Mouse (Mus musculus) neural tube, embryonic 14.5 days (tissue): ENCODE results near the gene Vmn1r226. TPM values are rescaled to one million over a fixed set of nuclear protein-coding genes. Genes with fewer than 3 reads are reported as not detected.

ENCODE experiments used
- ATAC-seq: fragments of 200-750 bp; cut with Nextera tagmentation; 2 replicates; pipeline ENCODE4 v1.8.0; 2017; ENCODE audit warnings: low read depth, mild to moderate bottlenecking, moderate TSS enrichment, moderate library complexity
- H3K27ac ChIP-seq: fragments of 300-500 bp; sonication (generic); 2 replicates; pipeline ENCODE4 v1.5.1; 2014; ENCODE audit warnings: low read depth, mild to moderate bottlenecking, control low read depth, low read length, moderate library complexity, mixed read lengths
- H3K27me3 ChIP-seq: fragments of 300-500 bp; sonication (generic); 2 replicates; pipeline ENCODE4 v1.6.1; 2014; ENCODE audit warnings: low read length; ENCODE audit not compliant: control insufficient read depth, insufficient read depth
- H3K36me3 ChIP-seq: fragments of 300-500 bp; sonication (generic); 2 replicates; pipeline ENCODE4 v1.6.1; 2014; ENCODE audit warnings: low read length, mixed read lengths; ENCODE audit not compliant: control insufficient read depth, insufficient read depth
- H3K4me1 ChIP-seq: fragments of 300-500 bp; sonication (generic); 2 replicates; pipeline ENCODE4 v1.6.1; 2014; ENCODE audit warnings: low read length; ENCODE audit not compliant: control insufficient read depth, insufficient read depth
- H3K4me2 ChIP-seq: fragments of 300-500 bp; sonication (generic); 2 replicates; pipeline ENCODE4 v1.6.1; 2014; ENCODE audit warnings: mild to moderate bottlenecking, low read depth, low read length, control low read depth
- H3K4me3 ChIP-seq: fragments of 300-500 bp; sonication (generic); 2 replicates; pipeline ENCODE4 v1.5.1; 2014; ENCODE audit warnings: low read depth, low read length, control low read depth, mixed read lengths
- H3K9ac ChIP-seq: fragments of 300-500 bp; sonication (generic); replicated peaks from 2 replicates; pipeline ENCODE4 v1.6.1; 2014; ENCODE audit warnings: low read depth, mild to moderate bottlenecking, control low read depth, low read length, mixed read lengths
- H3K9me3 ChIP-seq: fragments of 300-500 bp; sonication (generic); 2 replicates; pipeline ENCODE4 v1.6.1; 2016; ENCODE audit warnings: low read length; ENCODE audit not compliant: control insufficient read depth
- WGBS: fragments of 180-500 bp; shearing (Covaris S2); extraction: QIAGEN DNeasy Blood & Tissue Kit; methylation state at CpG from one replicate; pipeline ENCODE4 v1.1.7; 2014; 5-methylcytosine and 5-hydroxymethylcytosine counted together
- polyA plus RNA-seq: library from polyadenylated mRNA; unstranded; fragments of >200 nt; fragmentation: Nextera tagmentation; extraction: Ambion mirVana; gene quantifications from 2 replicates; pipeline ENCODE4 v1.2.1, GENCODE M21; 2014

The Vmn1r226 gene
- polyA plus RNA-seq: not detected in 2 replicates

DNA sequence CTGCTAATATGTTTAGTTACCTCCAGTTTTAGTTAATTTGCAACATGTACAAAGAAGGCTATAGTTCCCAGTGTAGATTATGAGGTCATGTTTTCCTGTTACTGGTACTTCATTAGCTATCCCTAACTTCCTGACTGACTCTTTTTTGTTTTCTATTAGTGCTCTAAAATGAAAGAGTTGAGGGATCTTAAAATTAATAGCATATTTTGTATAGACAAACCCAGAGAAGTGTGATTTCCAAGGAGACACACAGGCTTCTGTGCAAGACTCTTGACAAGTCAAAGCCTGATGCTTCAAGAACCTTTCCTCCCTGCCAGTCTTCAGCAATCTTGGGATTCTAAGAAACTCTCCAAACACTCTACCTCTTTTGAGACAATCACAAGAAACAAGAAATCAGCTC lies at the start of gene Vmn1r226:
Vmn1r226 (plus strand) TSS at position 301 of the 400 bp plus-strand sequence.
- H3K4me2 ChIP-seq: no peak within 1 kb of the TSS
- H3K4me1 ChIP-seq: no peaks in the 10 kb centered on the region
- no peak within 1 kb of the TSS for H3K9ac ChIP-seq
- H3K27ac ChIP-seq: no peak within 1 kb of the TSS
- H3K4me3 ChIP-seq: no peak within 1 kb of the TSS
- no peaks in the 10 kb centered on the region for H3K36me3 ChIP-seq
- no peak for ATAC-seq
- H3K27me3 ChIP-seq: no peaks in the 10 kb centered on the region
- no peaks in the 10 kb centered on the region for H3K9me3 ChIP-seq

DNA sequence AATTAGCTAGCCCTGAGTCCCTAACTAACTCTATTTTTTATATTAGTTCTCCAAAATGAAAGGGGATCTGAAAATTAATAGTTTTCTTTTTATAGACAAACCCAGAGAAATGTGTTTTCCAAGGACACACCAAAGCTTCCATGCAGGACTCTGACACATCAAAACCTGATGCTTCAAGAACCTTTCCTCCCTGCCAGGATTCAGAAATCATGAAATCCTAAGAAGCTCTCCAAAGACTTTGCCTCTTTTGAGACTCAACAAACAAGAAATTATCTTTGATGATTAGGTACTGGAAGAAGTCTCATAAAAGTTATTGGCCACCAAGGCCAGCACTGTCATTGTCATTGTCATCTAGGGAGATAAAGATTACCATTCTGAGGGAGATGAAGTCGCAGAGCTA lies 46.9 kb downstream of the Vmn1r226 start, which contains the start of gene Vmn1r227:
Vmn1r227 (plus strand) TSS at position 301 of the 400 bp plus-strand sequence.
- Histone ChIP-seq H3K9ac (no peak within 1 kb of the TSS), H3K27me3 (no peaks in the 10 kb centered on the region), H3K4me3 (no peak within 1 kb of the TSS), H3K27ac (no peak within 1 kb of the TSS), H3K4me1 (no peaks in the 10 kb centered on the region), H3K9me3 (no peaks in the 10 kb centered on the region; the same call in 1 of the 2 replicates), H3K36me3 (no peaks in the 10 kb centered on the region), H3K4me2 (no peak within 1 kb of the TSS)
- WGBS: 47% methylated on average over 1 of the region's 1 CpGs
- no peak for ATAC-seq

Other genes starting within 250 kb of the Vmn1r226 start
- gene Vmn2r108, start 201.5 kb upstream of the Vmn1r226 start, polyA plus RNA-seq: not detected in 2 replicates
- gene Vmn1r225, start 184.7 kb upstream of the Vmn1r226 start, polyA plus RNA-seq: not detected in 2 replicates
- not detected in 2 replicates for gene Vmn2r109, start 118.1 kb upstream of the Vmn1r226 start, polyA plus RNA-seq
- 0.03 and 0.05 TPM in 2 replicates for gene Vmn2r110, start 86.4 kb upstream of the Vmn1r226 start, polyA plus RNA-seq
- gene Fpr-rs3, start 58.0 kb upstream of the Vmn1r226 start, polyA plus RNA-seq: not detected in 2 replicates
- not detected in 2 replicates for gene Vmn1r227, start 47.0 kb downstream of the Vmn1r226 start, polyA plus RNA-seq
- not detected in 2 replicates for gene Vmn1r228, start 103.3 kb downstream of the Vmn1r226 start, polyA plus RNA-seq
- not detected in 2 replicates for gene Vmn1r229, start 128.7 kb downstream of the Vmn1r226 start, polyA plus RNA-seq
- not detected in 2 replicates for gene Vmn1r230, start 157.6 kb downstream of the Vmn1r226 start, polyA plus RNA-seq
- gene Vmn1r231, start 222.2 kb downstream of the Vmn1r226 start, polyA plus RNA-seq: not detected in 2 replicates
- gene Vmn1r232, start 236.9 kb downstream of the Vmn1r226 start, polyA plus RNA-seq: not detected in 2 replicates